Mouse (Mus musculus): ENCODE measurements around the gene 6030468B19Rik.
A peak's percentile ranks its signal among the peaks of the same experiment; 100 is the strongest.
"Not testable (repeated sequence)": the region's sequence is repeated elsewhere in the genome, so short reads cannot be mapped to it uniquely, and the experiment has no call there.

The 6030468B19Rik gene

GRCm38 (mm10) chr11:117801650-117802049 is 4.2 kb downstream of the 6030468B19Rik start:
- DNase-seq (ENCODE audit: low read depth, low spot score): no peak

GRCm38 (mm10) chr11:117803166-117803688 is 5.8 kb downstream of the 6030468B19Rik start:
- no peak for DNase-seq (ENCODE audit: low read depth, low spot score)

GRCm38 (mm10) chr11:117806781-117807180 is 9.3 kb downstream of the 6030468B19Rik start:
- DNase-seq (ENCODE audit: low read depth, low spot score): no peak

GRCm38 (mm10) chr11:117809407-117810311 is 12.2 kb downstream of the 6030468B19Rik start, which contains the start of the genes Gm20708 and Syngr2:
Gene Gm20708 (plus strand): TSS chr11:117809668.
Gene Syngr2 (plus strand): TSS chr11:117809668.
- peak; percentile 63 for DNase-seq (ENCODE audit: low read depth, low spot score)

GRCm38 (mm10) chr11:117810401-117811046 is 13.1 kb downstream of the 6030468B19Rik start:
- peak; percentile 74 for DNase-seq (ENCODE audit: low read depth, low spot score)

- DNase-seq (ENCODE audit: low read depth, low spot score): no peak
These were observed 16.4 kb downstream of the 6030468B19Rik start for GRCm38 (mm10) chr11:117813867-117814266.

DNA sequence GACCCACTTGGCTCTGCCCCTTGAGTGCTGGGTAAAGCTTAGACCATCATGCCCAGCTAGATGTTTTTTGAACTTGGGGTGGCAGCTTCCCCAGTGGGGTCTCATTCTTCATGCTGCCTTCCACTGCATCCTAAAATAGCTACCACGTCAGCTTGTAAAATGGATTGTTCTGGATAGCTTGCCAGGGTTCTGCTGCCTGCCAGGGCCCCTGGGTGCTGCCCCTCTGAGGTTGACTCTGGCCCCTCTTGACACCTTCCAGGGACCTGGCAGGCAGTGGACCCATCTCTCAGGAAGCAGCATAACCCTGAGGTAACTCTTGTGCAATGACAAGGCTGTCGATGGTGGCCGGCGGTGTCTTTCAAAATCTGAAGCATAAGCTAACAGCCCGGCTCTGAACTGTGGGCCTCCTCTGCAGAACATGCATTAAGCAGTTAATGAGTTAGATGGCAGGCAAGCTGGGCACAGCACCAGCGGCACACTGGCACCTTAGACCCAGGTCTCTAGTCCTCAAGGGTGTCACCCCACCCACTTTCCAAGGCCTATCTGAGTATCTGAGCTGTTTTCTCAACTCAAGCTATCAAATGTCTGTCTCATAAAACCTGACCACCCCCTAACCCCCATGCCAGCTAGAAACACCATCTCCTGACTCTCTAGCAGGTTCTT is 17.4 kb downstream of the 6030468B19Rik start:
- DNase-seq (ENCODE audit: low read depth, low spot score): no peak

DNA sequence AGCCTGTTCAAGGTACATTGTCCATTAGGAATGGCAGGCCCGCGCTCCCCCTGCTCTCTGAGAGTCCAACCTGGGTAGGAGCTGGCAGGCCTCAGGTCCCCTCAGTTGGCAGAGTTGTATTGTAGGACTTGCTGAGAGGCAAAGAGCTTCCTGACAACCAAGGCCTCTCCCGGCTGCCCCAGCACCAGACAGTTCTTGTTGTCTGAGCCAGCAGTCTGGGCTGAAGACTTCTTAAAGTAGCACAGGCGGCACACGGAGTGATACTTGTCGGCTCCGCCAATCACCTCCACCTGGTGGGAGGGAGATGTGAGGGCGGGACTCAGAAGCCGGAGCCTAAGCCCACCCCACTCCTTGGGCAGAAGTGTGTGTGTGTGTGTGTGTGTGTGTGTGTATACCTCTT is 18.4 kb downstream of the 6030468B19Rik start:
- DNase-seq (ENCODE audit: low read depth, low spot score): not testable (repeated sequence)

DNA sequence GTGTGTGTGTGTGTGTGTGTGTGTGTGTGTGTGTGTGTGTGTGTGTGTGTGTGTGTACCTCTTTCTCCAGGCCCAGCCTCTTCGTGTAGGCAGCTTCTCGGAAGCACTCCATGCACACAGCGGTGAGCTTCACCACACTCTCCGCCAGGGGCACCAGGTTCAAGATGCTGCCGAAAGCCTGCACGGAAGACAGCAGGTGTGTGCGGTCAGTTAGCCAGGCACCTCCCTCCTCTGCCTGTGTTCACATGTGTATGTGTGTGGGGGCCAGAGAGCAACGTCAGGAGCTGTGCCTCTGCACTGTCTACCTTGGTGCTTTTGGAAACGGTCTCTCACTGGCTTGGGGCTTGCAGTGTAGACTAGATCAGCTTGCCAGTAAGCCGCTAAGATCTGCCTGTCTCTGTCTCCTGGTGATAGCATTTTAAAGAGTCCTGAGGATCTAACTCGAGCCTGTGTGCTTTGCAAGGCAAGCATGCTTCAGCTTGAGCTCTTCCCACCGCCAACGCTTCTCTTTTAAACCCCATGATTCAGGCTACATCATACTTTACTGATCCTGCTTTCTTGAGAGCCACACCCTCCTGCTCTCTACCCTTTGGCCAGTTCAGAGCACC is 19.0 kb downstream of the 6030468B19Rik start:
- no peak for DNase-seq (ENCODE audit: low read depth, low spot score)

GRCm38 (mm10) chr11:117819095-117819494 is 21.6 kb downstream of the 6030468B19Rik start:
- no peak for DNase-seq (ENCODE audit: low read depth, low spot score)

DNA sequence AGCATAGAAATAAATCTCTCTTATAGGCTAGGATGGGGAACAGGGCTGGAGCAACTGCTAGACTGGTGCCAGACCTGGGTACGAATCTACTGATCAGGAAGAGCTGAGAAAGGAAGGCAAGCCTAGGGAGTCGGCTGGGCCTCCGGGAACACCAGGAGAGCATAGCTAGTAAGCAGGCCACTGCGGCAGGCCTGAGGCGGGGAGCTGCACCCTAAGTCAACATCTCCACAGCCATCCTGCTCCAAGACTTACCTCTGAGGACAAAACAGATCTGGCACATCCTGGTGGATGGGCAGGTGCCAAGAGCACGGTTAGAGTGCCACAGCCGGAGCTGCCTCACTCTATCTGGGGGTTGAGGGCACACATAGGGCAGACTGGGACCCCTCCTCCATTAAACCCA is 22.7 kb downstream of the 6030468B19Rik start:
- DNase-seq (ENCODE audit: low read depth, low spot score): no peak

- no peak for DNase-seq (ENCODE audit: low read depth, low spot score)
These were observed 24.4 kb downstream of the 6030468B19Rik start for GRCm38 (mm10) chr11:117821868-117822267.

DNA sequence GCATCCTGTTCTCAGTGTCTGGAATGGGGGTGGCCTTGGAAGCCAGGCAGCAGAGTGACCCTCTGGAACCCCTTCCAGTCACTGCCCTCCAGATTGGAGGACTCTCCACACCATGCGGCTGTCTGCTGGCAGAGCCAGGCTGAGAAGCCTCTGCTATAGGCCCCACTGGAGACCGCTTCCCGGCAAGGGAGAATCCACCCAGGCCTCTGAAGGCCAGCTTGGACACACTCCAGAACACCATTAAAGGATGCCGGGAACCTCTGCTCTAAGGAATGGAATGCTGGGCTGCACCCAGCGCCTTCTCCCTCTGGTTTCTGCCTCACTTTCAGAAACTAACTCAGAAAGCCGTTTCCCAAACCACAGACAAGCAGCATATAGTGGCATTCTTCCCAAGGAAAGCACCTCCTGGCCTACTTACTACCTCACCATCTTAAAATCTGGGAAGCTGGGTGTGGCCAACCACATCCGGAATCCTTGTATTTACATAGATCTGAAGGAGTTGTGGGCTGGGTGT is 25.3 kb downstream of the 6030468B19Rik start:
- no peak for DNase-seq (ENCODE audit: low read depth, low spot score)

- no peak for DNase-seq (ENCODE audit: low read depth, low spot score)
These were observed 26.0 kb downstream of the 6030468B19Rik start for GRCm38 (mm10) chr11:117823411-117823810.

GRCm38 (mm10) chr11:117824060-117824969 is 26.9 kb downstream of the 6030468B19Rik start:
- peak; percentile 86 for DNase-seq (ENCODE audit: low read depth, low spot score)

DNA sequence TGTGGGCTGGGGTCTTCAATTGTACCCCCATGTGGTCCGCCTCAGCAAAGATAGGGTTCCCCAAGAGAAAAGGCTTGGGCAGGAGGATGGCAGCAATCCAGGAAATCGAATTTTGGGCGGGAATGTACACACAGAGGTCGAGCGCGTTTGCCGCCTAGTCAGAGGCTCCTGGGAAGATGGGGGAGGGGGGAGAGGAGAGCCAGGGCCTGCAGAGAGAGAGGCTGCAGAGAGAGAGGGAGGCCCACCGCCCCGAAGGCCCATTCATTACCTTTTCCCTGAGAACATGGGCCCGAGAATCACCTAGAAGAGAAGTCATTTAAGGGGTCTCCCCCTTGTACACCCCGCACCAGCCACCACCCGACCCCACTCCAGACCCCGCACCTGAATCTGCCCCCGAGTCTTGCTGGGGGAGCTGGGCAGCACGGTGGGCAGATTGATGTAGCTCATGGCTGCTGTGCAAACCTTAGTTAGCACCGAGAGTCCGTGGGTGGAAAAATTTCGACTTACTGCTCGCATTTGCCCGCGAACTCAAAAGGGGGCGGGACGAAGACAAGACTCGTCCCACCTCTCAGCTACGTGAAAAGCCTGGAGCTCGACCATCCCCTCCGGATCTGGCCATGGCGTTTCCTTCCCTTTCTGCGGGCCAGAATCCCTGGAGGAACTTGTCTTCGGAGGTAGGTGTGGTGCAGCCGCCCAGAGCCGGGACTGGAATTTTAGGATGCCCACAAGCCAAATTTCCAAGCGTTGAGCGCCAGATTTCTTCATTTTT is 28.1 kb downstream of the 6030468B19Rik start, which contains the start of the genes Afmid and Tk1:
Afmid (plus strand) TSS at position 592 of the 769 bp plus-strand sequence.
Tk1 (minus strand) TSS at position 760 of the 769 bp plus-strand sequence.
- peak; percentile 90 for DNase-seq (ENCODE audit: low read depth, low spot score)

- peak; percentile 52 for DNase-seq (ENCODE audit: low read depth, low spot score)
These were observed 28.7 kb downstream of the 6030468B19Rik start for GRCm38 (mm10) chr11:117826164-117826563.

DNA sequence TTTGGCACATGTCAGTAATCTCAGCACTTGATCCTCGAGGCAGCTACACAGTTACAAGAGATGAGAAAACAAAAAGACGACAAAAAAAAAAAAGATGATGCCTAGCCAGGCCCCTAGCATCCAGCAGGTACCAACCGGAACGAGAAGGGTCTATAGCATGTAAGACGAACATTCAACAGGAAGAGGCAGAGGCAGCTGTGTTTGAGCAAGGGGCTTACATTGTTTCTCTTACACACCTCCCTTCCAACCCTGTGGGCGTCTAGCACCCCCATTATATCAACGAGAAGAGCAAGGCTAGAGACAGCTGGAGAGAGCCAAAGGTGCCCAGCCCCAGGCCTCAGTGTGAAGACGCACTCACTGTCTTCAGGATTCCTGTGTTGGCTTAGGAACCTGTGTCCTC is 29.5 kb downstream of the 6030468B19Rik start:
- no peak for DNase-seq (ENCODE audit: low read depth, low spot score)

GRCm38 (mm10) chr11:117827386-117827785 is 29.9 kb downstream of the 6030468B19Rik start:
- DNase-seq (ENCODE audit: low read depth, low spot score): no peak

All from forelimb bud, embryonic 11.5 days (tissue).